Mouse (Mus musculus) layer of hippocampus, adult 9-11 months (tissue): Measurements from ENCODE around the gene Mcu.

Experiments used
- DNase-seq: peaks from one replicate; pipeline ENCODE4 v3.0.0; 2022

The Mcu gene

DNA sequence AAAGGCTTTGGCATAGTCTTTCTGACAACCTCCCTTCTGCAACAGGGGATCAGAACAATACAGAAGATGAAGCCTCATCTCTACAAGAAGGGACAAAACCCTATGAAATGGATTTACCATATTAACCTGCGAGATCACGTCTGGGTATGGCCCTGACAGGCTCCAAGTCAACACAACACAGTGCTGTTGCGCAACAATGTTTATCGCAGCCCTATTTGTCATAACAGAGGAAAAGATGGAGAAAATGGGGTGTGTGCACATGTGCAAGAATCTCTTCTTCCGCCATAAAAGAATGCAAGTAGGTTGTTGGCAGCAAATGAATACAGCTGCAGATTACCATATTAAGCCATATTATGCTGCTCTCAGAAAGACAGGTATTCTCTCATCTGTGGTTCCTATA is 88.7 kb downstream of the Mcu start:
- DNase-seq: no peak

DNA sequence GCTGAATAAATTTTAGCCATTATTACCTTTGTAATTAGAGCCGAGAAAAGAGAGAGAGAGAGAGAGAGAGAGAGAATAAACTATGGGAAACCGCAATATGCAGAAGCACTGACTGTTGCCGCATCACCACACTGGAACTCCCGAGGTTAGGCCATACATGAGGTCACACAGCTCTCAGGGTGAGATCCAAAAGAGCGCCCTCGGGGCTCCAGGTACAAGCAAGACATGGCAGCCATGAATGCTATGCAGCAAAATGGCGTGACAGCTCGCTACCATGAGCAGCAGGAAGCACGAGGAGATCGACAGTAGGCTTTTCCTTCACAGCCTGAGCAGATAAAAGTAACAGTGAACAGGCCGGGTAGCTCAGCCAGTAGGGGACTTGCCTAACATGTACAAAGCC is 89.2 kb downstream of the Mcu start:
- no peak for DNase-seq

DNA sequence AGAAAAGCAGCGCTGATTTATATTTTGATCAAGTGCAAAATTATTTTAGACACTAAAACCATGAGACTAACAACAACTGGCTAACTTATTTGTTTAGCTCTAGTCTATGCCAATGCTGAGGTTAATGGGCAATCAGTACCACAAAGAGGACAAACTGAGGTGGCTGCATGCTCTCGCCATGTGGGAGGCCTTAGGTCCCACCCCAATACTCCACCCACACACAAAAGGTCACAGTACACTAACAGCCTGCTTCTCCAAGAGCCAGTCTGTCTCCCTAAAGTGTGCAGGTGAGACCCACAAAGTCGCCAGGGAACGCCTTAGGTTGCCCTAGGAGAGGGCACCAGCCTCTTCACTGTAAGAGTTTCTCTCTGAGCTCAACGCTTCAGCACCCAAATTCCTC is 91.8 kb downstream of the Mcu start:
- no peak for DNase-seq

DNA sequence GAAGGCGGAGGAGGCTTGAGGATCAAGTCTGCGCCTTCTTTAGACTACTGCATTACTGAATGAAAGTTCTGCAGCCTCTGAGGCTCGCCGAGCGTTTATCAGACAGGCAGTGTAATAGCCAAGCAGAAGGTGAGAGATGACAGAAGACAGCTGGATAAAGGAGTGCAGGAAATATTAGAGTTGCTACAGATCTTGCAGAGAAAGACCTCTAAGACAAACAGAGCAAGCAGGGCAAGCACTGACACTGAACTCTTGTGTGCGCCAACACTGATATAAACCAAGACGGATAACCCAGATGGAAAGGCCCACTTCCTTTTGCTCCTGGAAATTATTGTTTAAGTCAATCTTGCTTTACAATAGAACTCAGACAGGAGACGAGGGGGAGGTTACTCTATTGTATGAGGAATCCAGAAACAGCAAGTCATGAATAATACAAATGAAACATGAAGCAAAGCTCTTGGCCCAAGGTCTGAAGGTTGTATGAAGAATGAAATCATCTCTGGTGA is 92.6 kb downstream of the Mcu start:
- DNase-seq: no peak

DNA sequence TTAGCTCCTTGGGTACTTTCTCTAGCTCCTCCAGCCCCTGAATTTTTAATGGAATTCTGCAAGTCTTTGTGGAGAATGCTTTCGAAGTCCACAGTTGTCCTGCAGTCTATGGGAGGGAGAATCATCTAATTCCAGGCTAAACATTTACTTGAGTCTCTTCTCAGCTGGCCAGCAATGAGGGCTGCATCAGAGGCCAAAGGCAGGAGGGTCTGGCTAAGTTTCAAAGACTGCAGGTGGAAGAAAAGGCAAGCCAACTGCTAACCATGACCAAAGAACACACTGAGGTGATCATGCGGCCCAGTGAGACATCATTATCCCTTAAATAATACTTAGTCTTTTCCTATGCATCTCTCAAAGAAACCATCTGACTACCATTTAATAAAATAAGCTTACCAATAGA is 95.8 kb downstream of the Mcu start:
- no peak for DNase-seq

GRCm38 (mm10) chr10:59519411-59519810 is 97.1 kb downstream of the Mcu start:
- DNase-seq: no peak

DNA sequence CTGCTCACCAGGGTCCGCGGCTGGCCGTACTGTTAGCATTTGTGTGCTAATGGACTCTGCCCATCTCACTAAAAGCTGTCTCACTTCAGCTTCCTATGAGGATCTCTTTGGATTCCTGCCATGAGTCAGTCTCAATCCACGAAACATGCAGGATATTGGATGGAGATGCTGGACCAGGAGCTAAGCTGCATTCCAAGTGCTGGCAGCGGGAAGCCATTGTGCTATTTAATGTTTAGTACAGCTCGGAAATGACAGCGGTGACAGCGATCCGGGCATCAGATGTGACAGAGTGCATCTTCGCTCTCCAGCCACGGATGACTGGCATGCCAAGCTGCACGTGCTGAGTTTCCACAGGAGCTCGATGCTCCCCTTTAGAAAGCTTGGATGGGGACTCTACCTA is 99.3 kb downstream of the Mcu start:
- no peak for DNase-seq

DNA sequence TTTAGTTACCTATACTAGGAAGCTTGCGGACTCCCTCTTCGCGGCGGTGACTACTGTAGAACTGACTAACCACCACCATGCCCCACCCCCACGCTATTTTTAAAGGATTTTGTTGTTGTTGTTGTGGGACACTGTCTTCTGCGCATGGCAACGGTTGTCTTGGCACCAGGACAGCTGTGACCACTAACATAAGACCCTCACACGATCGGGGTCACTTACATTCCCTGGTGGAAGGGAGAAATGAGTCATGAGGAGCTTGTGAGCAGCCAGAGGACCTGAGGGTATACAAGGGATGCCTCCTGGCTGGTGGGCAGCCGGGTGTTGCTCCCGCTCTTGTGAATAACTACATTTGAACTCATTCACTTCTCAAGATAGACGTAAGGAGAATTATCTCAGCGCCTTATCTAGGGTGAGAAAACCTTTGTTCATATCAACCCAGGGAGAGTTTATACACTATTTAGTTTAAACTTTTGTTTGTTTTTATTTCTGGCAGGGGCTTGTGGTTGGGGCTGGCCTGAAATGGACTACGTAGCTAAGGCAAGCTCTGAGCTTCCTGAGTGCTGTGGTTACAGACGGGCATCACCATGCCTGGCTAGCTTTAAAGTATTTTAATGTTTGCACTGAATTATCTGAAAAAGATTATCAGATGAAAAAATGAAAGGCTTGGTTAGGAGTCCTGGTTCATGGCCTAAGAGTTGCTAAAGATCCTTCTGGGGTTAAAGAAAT is 101.6 kb downstream of the Mcu start:
- no peak for DNase-seq

DNA sequence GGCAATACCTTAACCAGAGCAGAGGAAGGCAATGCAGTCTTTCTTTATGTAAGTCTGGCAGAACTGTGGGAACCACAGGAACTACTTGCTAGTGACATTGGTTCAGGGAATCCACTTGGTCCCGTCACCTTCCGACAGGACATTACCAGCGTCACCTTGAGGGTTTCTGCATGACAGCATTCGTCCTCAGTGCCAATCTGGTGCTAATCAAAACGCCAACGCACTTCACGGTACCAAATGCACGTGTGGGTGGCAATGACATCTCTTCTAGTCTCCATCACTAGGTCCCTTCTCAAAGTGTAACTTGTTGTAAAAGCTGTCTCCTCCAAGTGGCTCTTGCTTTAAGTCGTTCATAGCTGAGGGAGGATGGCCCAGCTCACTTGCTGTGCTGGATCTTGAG is 104.3 kb downstream of the Mcu start:
- DNase-seq: no peak

- DNase-seq: no peak
Observed at GRCm38 (mm10) chr10:59511427-59511963, 105.0 kb downstream of the Mcu start.

DNA sequence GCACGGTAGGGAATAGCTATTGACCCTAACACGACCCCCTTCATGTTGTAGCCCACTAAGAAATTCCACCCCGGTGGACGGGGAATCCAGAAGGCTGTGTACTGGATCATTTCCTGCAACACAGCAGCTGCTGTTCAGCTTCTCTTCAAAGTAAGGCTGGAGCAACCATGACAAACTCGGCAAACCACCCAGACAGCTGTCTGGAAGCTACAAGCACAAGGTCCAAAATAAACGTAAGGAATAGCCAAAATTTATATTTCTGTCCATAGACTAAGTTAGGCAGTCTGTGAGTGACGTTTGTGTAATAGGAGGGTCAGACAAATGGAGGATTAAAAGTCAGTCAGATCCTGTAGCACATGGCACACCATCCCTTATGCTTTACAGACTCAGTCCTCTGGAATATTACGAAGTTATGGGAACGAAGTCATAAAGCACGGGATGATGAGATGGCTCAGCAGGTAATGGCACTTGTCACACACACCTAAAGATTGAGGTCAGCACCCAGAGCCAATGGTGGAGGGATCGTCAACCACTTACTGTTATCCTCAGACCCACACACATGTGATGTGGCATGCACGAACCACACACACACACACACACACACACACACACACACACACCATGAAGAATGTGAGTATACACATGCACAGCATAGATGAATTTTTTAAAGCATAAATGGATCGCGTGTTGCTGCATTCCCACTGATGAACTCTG is 105.6 kb downstream of the Mcu start:
- DNase-seq: no peak

DNA sequence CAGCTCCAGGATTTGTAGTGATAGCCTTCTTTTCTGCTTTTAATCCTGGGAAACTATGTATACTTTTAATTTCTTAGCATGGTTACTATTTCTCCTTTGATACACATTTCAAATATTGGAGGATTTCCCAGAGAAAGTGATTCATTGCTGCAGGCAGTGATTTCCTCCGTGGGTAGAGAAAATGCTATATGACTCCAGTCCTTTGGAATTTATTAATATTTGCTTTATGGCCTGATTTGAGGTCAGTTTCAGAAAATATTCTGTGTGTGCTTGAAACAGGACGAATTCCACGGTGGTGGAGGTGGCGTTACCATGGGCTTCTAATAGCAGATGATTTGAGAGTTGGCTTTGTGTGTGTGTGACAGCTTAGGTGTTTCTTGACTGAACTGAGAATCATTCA is 107.3 kb downstream of the Mcu start:
- DNase-seq: no peak

GRCm38 (mm10) chr10:59506711-59507110 is 109.8 kb downstream of the Mcu start:
- no peak for DNase-seq

- no peak for DNase-seq
Observed at GRCm38 (mm10) chr10:59504291-59504690, 112.2 kb downstream of the Mcu start.

DNA sequence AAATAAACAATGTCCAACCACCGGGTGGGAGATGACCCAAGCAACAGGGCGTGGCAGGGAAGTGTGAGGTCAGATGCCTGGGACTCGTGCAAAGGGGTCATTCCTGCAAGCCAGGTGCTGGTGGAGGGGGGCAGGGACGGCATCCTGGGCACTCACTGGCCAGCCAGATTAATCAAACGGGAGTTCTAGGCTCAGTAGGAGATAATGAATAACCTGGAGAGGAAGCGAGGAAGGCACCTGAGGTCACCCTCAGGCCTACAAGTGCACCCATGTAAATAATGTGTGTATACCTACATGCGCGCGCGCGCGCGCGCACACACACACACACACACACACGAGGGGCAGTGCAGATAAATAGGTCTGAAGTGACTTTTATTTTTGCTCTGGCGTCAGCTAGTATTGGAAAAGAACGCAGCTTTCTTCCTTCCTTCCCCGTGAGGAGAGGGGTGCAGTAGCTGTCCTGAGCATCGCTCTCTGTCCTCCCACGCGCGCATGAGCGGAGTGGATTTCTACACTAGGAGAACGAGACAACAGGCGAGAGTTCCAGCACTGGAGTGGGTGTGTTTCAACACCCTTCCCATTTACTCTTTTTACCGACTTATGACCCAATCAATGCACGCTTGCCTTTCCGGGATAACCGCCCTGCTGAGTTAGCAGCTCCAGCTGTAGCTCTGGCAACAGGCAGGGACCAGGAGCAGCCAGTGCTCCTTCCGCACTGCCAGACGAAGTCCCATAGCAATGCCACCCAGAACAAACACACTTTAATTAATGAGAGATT is 112.9 kb downstream of the Mcu start:
- DNase-seq: peak; percentile 73

GRCm38 (mm10) chr10:59502381-59502780 is 114.1 kb downstream of the Mcu start:
- DNase-seq: no peak

DNA sequence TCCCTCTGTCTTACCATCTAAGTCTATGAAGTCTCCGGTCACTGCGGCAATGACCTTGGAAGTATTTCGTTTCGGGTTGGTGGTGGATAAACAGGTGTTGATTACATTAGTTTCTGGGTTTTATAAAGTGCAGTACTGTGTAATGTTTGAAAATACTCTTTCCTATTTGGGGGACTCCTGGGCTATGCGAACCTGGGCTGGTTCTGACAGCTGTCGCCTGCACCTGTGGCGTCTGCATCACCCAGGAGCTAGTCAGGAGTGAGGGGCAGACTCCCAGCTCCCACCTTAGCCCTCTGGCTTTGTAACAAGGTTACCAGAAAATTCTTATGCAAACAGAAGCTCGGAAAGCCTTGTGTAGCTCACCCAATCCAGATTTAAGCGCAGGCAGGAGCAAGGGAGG is 114.7 kb downstream of the Mcu start:
- DNase-seq: no peak

DNA sequence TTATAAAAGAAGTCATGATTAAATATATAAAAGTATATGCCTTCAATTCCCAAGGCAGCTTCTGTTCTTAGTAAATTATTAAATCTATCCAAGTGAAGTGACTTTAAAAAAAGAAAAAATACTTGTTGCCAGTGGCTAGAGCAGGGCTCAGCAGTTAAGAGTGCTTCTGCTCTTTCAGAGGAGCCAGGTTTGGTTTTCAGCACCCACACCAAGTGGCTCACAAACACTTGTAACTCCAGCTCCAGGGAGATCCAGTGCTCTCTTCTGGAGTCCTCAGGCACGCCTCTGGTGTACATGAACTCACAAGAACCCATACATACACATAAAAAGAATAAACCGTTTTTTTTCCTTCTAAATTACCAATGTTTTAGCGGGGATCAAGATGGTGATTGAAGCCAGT is 116.3 kb downstream of the Mcu start:
- DNase-seq: no peak

GRCm38 (mm10) chr10:59497019-59497418 is 119.5 kb downstream of the Mcu start:
- DNase-seq: no peak

- DNase-seq: no peak
Observed at GRCm38 (mm10) chr10:59494917-59495316, 121.6 kb downstream of the Mcu start.

GRCm38 (mm10) chr10:59494044-59494443 is 122.4 kb downstream of the Mcu start:
- DNase-seq: no peak

DNA sequence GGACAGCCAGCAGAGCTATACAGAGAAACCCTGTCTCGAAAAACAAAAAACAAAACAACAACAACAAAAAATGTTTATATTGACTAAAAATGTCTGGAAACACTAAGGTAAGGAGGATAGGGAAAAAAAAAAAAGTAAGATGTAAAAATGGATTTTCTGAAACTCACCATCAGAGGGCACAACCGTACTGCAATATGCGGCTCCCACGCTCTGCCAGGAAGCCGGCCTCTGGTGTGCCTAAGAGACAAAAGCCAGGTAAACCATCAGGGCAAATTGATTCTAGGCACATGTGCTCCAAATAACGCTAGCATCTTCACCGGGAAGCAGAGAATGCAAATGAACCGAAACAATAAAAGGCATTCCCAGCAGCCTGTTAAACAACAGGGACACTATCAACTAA is 125.6 kb downstream of the Mcu start:
- peak; percentile 35 for DNase-seq

DNA sequence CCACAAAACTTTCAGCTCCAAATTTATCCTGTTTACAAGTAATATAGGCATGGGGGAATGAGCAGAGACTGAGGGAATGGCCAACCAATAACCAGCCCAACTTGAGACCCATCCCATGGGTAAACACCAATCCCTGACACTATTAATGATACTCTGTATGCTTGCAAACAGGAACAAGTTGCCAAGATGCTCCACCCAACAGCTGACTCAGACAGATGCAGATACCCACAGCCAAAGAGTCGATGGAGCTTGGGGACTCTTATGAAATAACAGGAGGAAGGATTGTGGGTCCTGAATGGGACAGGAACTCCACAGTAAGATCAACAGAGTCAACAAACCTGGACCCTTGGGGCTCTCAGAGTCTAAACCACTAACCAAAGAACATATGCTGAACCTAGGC is 127.1 kb downstream of the Mcu start:
- no peak for DNase-seq

DNA sequence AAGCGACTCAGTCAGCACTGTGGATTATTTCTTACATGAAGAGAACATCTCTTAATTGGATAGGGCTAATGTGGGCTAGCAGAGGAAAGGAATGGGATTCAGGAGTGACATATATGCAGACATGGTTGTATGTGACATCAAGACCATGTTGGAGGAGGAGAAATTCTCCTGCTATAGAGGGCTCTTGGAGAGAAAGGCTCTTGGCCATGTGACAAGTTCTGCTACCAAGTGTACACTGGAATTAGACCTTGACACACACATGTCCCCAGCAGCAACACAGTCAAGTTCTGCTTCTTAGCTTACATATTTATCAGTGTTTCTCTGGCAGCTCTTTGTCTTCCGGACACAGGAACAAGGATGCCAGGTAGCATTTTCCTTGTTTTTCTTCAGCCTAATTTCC is 129.1 kb downstream of the Mcu start:
- no peak for DNase-seq
